Mouse (Mus musculus) lung, postnatal 36 days (tissue): ENCODE data around the gene Ctsf.
"Not testable (repeated sequence)": the region's sequence is repeated elsewhere in the genome, so short reads cannot be mapped to it uniquely, and the experiment has no call there.

Experiments used
- DNase-seq: peaks from one replicate; pipeline ENCODE4 v3.0.0; 2022; ENCODE audit warnings: mixed read lengths

The Ctsf gene

GRCm38 (mm10) chr19:4850281-4850680 is 4.6 kb upstream of the Ctsf start:
- DNase-seq = no peak

GRCm38 (mm10) chr19:4855470-4855820 is 515 bp downstream of the Ctsf start:
- DNase-seq = no peak

GRCm38 (mm10) chr19:4855951-4856350 is 1.0 kb downstream of the Ctsf start:
- DNase-seq = no peak

GRCm38 (mm10) chr19:4859081-4859480 is 4.2 kb downstream of the Ctsf start:
- no peak for DNase-seq

GRCm38 (mm10) chr19:4863048-4863447 is 8.1 kb downstream of the Ctsf start:
- no peak for DNase-seq

- DNase-seq = peak; percentile 21
These were observed 10.2 kb downstream of the Ctsf start for GRCm38 (mm10) chr19:4865147-4865546.

GRCm38 (mm10) chr19:4874613-4875012 is 19.7 kb downstream of the Ctsf start:
- DNase-seq = not testable (repeated sequence)

- DNase-seq = no peak
These were observed 21.3 kb downstream of the Ctsf start for GRCm38 (mm10) chr19:4876241-4876640.

- DNase-seq = no peak
These were observed 21.8 kb downstream of the Ctsf start for GRCm38 (mm10) chr19:4876755-4877154.

- peak; percentile 35 for DNase-seq
These were observed 22.9 kb downstream of the Ctsf start, which contains the start of gene Actn3 for GRCm38 (mm10) chr19:4877785-4878184. Gene Actn3 (minus strand): TSS chr19:4877909.

GRCm38 (mm10) chr19:4878405-4879323 is 23.7 kb downstream of the Ctsf start, which contains the start of gene Zdhhc24:
Gene Zdhhc24 (plus strand): TSS chr19:4878668.
- DNase-seq = peak; percentile 95

GRCm38 (mm10) chr19:4879324-4879703 is 24.4 kb downstream of the Ctsf start:
- no peak for DNase-seq

- DNase-seq = no peak
These were observed 29.0 kb downstream of the Ctsf start for GRCm38 (mm10) chr19:4883961-4884360.

GRCm38 (mm10) chr19:4889791-4890190 is 34.9 kb downstream of the Ctsf start:
- no peak for DNase-seq

- DNase-seq = no peak
These were observed 36.9 kb downstream of the Ctsf start for GRCm38 (mm10) chr19:4891798-4892197.

GRCm38 (mm10) chr19:4896780-4897520 is 42.0 kb downstream of the Ctsf start:
- no peak for DNase-seq

- DNase-seq = no peak
These were observed 44.0 kb downstream of the Ctsf start for GRCm38 (mm10) chr19:4898972-4899371.

GRCm38 (mm10) chr19:4899888-4900287 is 45.0 kb downstream of the Ctsf start:
- DNase-seq = no peak

- DNase-seq = peak; percentile 83
These were observed 51.3 kb downstream of the Ctsf start, which contains the start of gene Bbs1 for GRCm38 (mm10) chr19:4905979-4906794. Gene Bbs1 (minus strand): TSS chr19:4906628.

GRCm38 (mm10) chr19:4908107-4908506 is 53.2 kb downstream of the Ctsf start:
- peak; percentile 37 for DNase-seq

- DNase-seq = no peak
These were observed 54.4 kb downstream of the Ctsf start for GRCm38 (mm10) chr19:4909376-4909775.
